Mouse (Mus musculus): Measurements from ENCODE around the gene Acsbg2. TPM values are rescaled to one million over a fixed set of nuclear protein-coding genes. Genes with fewer than 3 reads are reported as not detected.
"Not testable (repeated sequence)": the region's sequence is repeated elsewhere in the genome, so short reads cannot be mapped to it uniquely, and the experiment has no call there.

The Acsbg2 gene
- total RNA-seq (2021), result not detected
- long read RNA-seq, experiment 1, result 0 reads
- long read RNA-seq, experiment 2, result 0 reads

DNA sequence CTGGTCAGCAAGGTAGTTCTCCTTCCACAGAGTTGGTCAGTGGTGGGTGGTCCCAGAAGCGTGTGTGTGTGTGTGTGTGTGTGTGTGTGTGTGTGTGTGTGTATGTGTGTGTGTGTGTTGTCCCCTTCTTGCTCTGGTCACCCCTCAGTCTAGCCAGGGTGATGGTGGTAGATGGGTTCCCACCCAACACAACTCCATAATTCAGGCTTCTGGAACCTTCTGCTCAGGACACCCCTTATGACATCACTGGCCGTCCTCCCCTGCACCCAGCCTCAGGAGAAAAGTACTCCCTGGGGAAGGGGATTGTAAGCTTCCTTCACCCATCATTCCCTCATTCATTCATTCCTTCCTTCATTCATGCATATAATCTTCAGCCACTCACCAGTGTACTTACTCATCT lies at the start of gene Acsbg2:
Acsbg2 (minus strand) TSS at position 211 of the 400 bp plus-strand sequence.
- TF ChIP-seq CTCF (IDR thresholded peaks at IDR 0.05), result no peak
- no peak within 1 kb of the TSS for H3K27ac ChIP-seq
- H3K4me3 ChIP-seq, result no peak within 1 kb of the TSS
- intact Hi-C loops (cut with DNase I), result no loop called here
- DNase-seq, result no peak

GRCm38 (mm10) chr17:56919725-56920124 lies 45.5 kb upstream of the Acsbg2 start:
- intact Hi-C loops (cut with DNase I), result no loop called here
- H3K27ac ChIP-seq, result no peak overlapping the region
- DNase-seq, result peak; percentile 3
- TF ChIP-seq CTCF (IDR thresholded peaks at IDR 0.05), result no peak
- no peak overlapping the region for H3K4me3 ChIP-seq

DNA sequence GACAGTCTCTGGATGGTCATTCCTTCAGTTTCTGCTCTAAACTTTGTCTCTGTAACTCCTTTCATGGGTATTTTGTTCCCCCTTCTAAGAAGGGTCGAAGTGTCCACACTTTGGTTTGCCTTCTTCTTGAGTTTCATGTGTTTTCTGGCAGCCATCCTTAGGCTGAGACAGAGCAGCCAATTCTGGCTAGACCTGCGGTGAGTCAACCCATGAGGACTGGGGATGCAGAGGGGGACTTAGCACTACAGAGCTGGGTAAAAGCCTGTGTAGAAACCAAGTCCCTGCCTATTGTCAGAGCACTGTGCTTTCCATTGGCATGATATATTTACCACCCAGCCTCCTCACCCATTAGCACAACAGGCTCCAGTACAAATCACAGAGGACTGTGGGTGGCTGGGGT lies 42.9 kb upstream of the Acsbg2 start:
- no peak overlapping the region for H3K4me3 ChIP-seq
- intact Hi-C loops (cut with DNase I), result no loop called here
- 0 out of 2 replicates have a peak overlapping the region, but pooled peaks have one; percentile 5 for H3K27ac ChIP-seq
- DNase-seq, result peak; percentile 47
- TF ChIP-seq CTCF (IDR thresholded peaks at IDR 0.05), result no peak

DNA sequence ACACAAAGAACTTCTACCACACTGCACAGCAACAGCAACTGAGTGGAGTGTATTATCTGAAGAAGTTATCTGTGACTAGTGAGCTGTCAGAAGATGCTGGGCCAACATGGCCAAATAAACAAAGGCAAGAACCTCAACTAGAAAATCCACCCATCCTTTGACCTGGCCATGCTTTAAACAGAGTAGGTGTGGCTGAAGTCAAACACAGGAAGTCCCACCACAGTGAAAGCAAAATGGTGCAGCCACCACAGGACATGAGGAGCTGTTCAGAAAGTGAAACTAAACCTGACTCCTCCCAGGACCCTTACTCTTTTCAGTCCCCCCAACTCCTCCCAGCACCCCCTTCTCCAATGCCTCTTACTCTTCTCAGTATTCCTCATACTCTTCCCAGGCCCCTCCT lies 39.2 kb upstream of the Acsbg2 start:
- DNase-seq, result no peak
- Histone ChIP-seq H3K4me3 (no peak overlapping the region), H3K27ac (no peak overlapping the region)
- TF ChIP-seq CTCF (IDR thresholded peaks at IDR 0.05), result no peak
- intact Hi-C loops (cut with DNase I), result no loop called here

GRCm38 (mm10) chr17:56913023-56913422 lies 38.8 kb upstream of the Acsbg2 start:
- Histone ChIP-seq H3K4me3 (no peak overlapping the region), H3K27ac (no peak overlapping the region)
- no peak for DNase-seq
- intact Hi-C loops (cut with DNase I), result no loop called here
- TF ChIP-seq CTCF (IDR thresholded peaks at IDR 0.05), result no peak

- H3K27ac ChIP-seq; H3K4me3 ChIP-seq; intact Hi-C loops (cut with DNase I); DNase-seq: not testable (repeated sequence)
These were observed 35.5 kb upstream of the Acsbg2 start for GRCm38 (mm10) chr17:56909764-56910163.

DNA sequence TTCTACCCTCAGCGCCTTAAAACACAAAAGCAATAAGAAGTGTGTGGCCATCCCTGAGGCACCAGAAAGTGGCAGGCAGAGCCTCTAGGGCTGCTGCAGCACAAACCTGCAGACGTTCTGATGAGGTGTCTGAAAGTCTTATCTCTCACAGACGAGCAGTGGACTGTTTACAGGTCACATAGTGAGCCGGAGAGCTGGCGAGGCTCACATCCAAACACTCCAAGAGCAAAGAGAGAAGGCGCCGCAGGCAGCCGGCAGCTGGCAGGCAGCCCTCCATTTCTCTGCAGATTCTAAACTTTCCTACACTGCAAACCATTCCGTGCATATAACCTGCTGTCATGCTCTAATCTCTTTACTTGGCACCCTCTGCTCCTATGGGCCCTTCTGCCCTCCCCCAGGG lies 33.6 kb upstream of the Acsbg2 start:
- DNase-seq, result peak; percentile 53
- no peak overlapping the region for H3K4me3 ChIP-seq
- TF ChIP-seq CTCF (IDR thresholded peaks at IDR 0.05), result no peak
- intact Hi-C loops (cut with DNase I), result no loop called here
- H3K27ac ChIP-seq, result peak overlapping the region; percentile 51

- intact Hi-C loops (cut with DNase I), result no loop called here
- H3K4me3 ChIP-seq, result no peak overlapping the region
- TF ChIP-seq CTCF (IDR thresholded peaks at IDR 0.05), result no peak
- no peak overlapping the region for H3K27ac ChIP-seq
- no peak for DNase-seq
These were observed 32.8 kb upstream of the Acsbg2 start for GRCm38 (mm10) chr17:56907096-56907495.

GRCm38 (mm10) chr17:56906166-56906565 lies 31.9 kb upstream of the Acsbg2 start:
- no peak overlapping the region for H3K27ac ChIP-seq

DNA sequence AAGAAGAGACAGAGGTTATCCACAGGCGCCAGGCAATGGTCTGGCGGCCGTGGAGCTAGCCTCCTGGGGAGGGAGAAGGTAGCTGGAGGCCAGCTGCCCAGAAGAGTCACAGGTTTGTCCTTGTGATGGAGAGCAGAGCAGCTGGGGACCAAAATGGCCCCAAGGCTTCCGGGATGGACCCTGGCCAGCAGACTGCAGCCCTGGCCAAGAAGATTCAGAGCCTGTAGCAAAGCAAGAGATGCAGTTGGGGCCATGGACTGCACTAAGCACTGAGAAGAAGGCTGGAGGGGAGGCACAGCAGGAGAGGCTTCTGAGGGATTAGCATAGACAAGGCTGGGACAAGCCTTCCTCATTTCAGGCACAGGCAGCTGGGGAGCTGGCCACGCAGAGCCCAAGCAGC lies 28.5 kb upstream of the Acsbg2 start:
- peak; percentile 18 for DNase-seq

More at GRCm38 (mm10) chr17:56906166-56906565, 31.9 kb upstream of the Acsbg2 start:
- no peak for DNase-seq
- no peak for TF ChIP-seq CTCF (IDR thresholded peaks at IDR 0.05)
- intact Hi-C loops (cut with DNase I), result no loop called here
- H3K4me3 ChIP-seq, result no peak overlapping the region

DNA sequence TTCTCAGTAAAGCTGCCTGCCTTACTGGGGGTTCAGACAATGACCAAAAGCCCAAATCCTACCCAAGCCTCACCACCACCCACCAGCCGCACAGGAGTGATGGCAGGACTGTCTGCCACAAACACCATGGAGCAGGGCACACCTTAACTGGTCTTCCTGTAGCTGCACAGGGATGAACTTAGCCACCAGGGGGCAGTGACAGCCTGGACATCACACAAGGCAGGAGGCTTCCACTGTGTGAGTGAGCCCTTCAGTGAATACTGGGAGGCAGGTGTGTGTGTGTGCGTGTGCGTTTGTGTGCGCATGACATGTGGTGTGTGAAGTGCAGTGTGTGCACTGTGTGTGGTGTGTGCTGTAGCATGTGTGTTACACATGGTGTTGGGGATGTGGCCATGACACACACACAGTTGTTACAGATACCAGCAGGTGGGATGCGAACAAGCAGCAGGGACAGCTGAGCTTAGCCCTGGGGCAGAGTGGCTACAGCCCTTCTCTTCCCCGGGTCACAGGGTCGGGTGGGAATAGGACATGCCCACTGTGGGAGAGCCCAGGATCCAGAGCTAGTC lies 23.5 kb upstream of the Acsbg2 start:
- H3K27ac ChIP-seq, result no peak overlapping the region
- no peak overlapping the region for H3K4me3 ChIP-seq
- peak; percentile 86 for DNase-seq
- intact Hi-C loops (cut with DNase I), result loop anchor here (1.0 kb wide), 1 partner anchor 54 kb away; no protein-coding TSS in a partner anchor
- peak; percentile 93 for TF ChIP-seq CTCF (IDR thresholded peaks at IDR 0.05)

More for the DNA sequence above, 28.5 kb upstream of the Acsbg2 start:
- no peak overlapping the region for H3K27ac ChIP-seq
- no peak for TF ChIP-seq CTCF (IDR thresholded peaks at IDR 0.05)
- no peak overlapping the region for H3K4me3 ChIP-seq
- intact Hi-C loops (cut with DNase I), result no loop called here

- Histone ChIP-seq H3K4me3 (no peak overlapping the region), H3K27ac (no peak overlapping the region)
- intact Hi-C loops (cut with DNase I), result loop anchor here (1.0 kb wide), 1 partner anchor 55 kb away; no protein-coding TSS in a partner anchor
- no peak for TF ChIP-seq CTCF (IDR thresholded peaks at IDR 0.05)
- DNase-seq, result no peak
These were observed 22.4 kb upstream of the Acsbg2 start for GRCm38 (mm10) chr17:56896513-56897129.

GRCm38 (mm10) chr17:56895368-56895918 lies 21.2 kb upstream of the Acsbg2 start:
- H3K4me3 ChIP-seq, result no peak overlapping the region
- intact Hi-C loops (cut with DNase I), result no loop called here
- DNase-seq, result no peak
- H3K27ac ChIP-seq, result no peak overlapping the region
- no peak for TF ChIP-seq CTCF (IDR thresholded peaks at IDR 0.05)

Measured in gastrocnemius, adult 2 months (tissue).